Mouse (Mus musculus) brain, embryonic 14.5 days (tissue): ENCODE results near the gene Plod3.

Source experiments
- CTCF ChIP-seq: fragments of 200-500 bp; IDR thresholded peaks from 2 replicates; pipeline ENCODE4 v1.5.1; 2012; ENCODE audit warnings: inconsistent platforms, mild to moderate bottlenecking, moderate library complexity, borderline replicate concordance; ENCODE audit not compliant: insufficient read depth, insufficient read length; ENCODE audit errors: extremely low read depth
- POLR2A ChIP-seq: fragments of 200-500 bp; IDR thresholded peaks from 2 replicates; pipeline ENCODE4 v1.6.1; 2012; ENCODE audit warnings: mild to moderate bottlenecking, inconsistent platforms, borderline replicate concordance; ENCODE audit not compliant: poor library complexity, insufficient read depth, insufficient read length, severe bottlenecking; ENCODE audit errors: extremely low read depth

- no peak for TF ChIP-seq CTCF
- TF ChIP-seq POLR2A: no peak
Observed at GRCm38 (mm10) chr5:137024318-137024717, 37.5 kb downstream of the Plod3 start.
